Mouse (Mus musculus) right cerebral cortex, adult 18-20 months (tissue): ENCODE measurements around the gene Ptprk.
A peak's percentile ranks its signal among the peaks of the same experiment; 100 is the strongest.

Experiments used
- DNase-seq: peaks from one replicate; pipeline ENCODE4 v3.0.0; 2022; ENCODE audit warnings: mixed read lengths

Ptprk gene

DNA sequence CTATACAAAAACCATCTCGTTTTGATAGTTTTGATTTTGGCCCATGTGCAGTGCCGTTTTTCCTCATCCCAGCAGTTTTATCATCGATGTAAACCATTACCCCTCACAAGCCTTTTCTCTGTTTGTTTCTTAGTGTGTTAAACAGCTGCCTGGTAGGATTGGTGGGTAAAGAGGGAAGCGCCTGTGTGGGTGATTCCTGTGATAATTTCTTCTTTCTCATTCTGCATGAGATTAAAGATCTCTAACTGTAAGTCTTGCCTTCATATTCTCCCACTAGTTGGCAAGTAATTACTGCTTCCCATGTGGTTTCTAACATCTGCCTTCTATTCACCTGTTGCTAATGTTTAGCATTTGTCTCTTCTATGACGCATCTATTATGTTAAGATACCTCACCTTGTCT, 116.8 kb downstream of the Ptprk start:
- peak; percentile 17 for DNase-seq

GRCm38 (mm10) chr10:28193630-28194029, 119.0 kb downstream of the Ptprk start:
- DNase-seq, result no peak

DNA sequence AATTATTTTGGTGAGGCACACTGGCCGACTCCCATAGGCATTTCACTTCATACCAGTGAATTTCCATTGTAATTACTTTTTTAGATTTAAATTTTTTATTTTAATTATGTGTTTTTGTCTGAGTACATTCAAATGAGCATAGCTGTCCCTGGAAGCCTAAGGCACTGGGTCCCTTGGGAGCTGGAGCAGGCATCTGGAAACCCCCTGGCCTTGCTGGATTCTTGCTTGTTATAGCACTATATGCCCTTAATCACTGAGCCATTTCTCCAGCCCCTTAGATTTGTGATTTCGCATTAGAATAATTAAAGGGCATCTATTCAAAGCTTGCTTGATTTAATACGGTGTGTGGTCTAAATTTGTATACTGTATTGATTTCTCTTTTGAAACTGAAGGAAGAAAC, 126.0 kb downstream of the Ptprk start:
- DNase-seq, result no peak

- no peak for DNase-seq
Observed at GRCm38 (mm10) chr10:28209394-28209793, 134.8 kb downstream of the Ptprk start.

GRCm38 (mm10) chr10:28212083-28212482, 137.5 kb downstream of the Ptprk start:
- no peak for DNase-seq

GRCm38 (mm10) chr10:28215153-28215552, 140.5 kb downstream of the Ptprk start:
- DNase-seq, result no peak

- DNase-seq, result no peak
Observed at GRCm38 (mm10) chr10:28223602-28224001, 149.0 kb downstream of the Ptprk start.

GRCm38 (mm10) chr10:28224376-28224775, 149.8 kb downstream of the Ptprk start:
- no peak for DNase-seq

GRCm38 (mm10) chr10:28225536-28226075, 151.0 kb downstream of the Ptprk start:
- no peak for DNase-seq

DNA sequence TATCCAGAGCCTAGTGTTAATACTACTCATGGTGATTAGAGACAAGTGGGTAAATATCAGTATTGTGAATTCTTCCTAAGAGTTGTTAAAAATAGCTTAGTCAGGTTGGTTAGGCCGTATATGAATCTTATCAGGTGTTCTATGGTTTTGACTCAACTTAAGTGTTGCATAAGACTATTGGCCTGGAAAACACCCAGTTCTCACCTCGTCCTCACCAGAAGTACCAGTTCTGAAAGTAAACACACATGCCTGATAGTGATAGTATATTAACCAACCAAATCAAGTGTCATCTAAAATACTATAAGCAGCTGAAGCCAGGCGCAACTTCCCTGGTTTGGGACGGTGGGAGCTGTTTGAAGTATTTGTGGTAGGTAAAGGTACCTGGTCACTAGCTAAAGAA, 153.1 kb downstream of the Ptprk start:
- DNase-seq, result no peak

GRCm38 (mm10) chr10:28228208-28228607, 153.6 kb downstream of the Ptprk start:
- DNase-seq, result no peak

DNA sequence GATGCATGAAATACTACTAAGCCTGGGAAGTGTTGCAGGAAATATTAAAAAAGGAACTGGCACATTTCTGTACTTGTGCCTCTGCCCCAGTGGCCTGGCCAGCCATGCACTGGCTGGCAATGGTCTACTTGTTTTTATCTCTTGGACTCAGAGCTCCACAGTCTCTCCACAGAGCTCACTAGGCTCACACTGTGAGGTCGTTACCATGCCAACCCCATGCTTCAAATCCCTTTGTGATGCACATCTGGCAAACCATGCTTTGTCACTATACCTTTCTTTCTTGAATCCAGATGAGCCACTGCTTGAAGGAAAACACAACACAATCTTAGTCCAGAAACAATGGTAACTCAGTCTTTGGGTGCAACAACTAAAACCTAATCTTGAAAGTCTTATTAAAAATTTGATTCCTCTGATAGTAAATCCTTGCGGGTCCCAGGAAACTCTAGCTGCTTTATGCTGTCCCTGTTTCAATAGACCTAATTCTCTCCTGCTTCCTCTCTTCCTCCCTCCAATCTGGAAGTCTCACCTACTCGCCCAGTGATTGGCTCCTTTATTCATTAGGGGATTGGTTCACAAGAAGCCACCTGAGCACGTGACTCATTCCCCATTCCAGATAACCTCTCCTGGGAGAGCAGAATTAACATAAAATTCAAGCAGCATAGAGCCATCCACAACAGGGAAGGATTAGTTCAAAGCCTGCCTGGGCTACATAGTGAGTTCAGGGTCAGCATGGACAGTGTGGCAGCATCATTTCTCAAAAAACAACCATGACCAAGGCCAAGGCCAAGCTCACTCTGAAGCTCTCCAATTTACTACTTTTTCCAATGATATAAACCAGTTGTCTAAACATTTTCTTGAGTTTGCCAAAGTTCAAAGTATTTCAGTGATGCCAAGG, 157.9 kb downstream of the Ptprk start:
- DNase-seq, result no peak

DNA sequence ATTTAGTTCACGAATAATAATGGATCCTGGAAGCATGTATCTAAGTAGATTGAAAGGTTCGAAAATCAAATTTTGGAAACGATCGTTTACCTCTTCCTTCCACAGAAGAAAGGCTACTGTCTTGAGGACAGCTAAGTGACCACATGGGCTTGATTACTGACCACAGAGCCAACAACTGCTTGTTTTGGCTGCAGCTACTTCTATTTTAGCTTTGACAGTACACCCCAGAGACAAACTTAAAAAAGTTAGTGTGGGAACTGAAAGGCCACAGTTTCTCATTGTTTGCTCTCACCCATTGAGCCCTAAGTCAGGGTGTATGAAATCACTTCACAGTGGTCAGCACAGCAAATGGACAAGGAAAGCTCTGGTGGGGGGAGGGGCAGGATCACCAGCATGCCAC, 174.4 kb downstream of the Ptprk start:
- DNase-seq, result no peak

GRCm38 (mm10) chr10:28251385-28251784, 176.8 kb downstream of the Ptprk start:
- DNase-seq, result peak; percentile 5

- DNase-seq, result no peak
Observed at GRCm38 (mm10) chr10:28260651-28261050, 186.0 kb downstream of the Ptprk start.

DNA sequence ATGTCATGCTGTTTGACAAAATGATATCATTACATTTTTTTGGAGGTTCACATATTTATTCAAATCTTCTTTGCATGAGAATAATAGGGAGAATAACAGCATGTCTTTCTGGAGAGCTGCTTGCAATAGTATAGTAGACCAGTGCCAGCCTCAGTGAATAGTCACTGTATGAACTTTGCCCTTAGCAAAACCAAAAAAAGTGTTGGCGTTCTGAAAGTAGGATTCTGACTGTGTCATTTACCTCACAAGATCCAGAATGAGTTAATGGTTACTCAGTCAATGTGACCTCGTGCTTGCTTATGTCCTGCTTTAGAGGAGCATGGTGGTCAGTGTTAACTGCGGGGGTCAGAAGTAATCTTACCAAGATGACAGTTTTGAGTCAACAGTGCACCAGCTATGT, 187.5 kb downstream of the Ptprk start:
- DNase-seq, result no peak

GRCm38 (mm10) chr10:28263546-28263945, 188.9 kb downstream of the Ptprk start:
- DNase-seq, result no peak

GRCm38 (mm10) chr10:28270273-28270672, 195.7 kb downstream of the Ptprk start:
- no peak for DNase-seq

DNA sequence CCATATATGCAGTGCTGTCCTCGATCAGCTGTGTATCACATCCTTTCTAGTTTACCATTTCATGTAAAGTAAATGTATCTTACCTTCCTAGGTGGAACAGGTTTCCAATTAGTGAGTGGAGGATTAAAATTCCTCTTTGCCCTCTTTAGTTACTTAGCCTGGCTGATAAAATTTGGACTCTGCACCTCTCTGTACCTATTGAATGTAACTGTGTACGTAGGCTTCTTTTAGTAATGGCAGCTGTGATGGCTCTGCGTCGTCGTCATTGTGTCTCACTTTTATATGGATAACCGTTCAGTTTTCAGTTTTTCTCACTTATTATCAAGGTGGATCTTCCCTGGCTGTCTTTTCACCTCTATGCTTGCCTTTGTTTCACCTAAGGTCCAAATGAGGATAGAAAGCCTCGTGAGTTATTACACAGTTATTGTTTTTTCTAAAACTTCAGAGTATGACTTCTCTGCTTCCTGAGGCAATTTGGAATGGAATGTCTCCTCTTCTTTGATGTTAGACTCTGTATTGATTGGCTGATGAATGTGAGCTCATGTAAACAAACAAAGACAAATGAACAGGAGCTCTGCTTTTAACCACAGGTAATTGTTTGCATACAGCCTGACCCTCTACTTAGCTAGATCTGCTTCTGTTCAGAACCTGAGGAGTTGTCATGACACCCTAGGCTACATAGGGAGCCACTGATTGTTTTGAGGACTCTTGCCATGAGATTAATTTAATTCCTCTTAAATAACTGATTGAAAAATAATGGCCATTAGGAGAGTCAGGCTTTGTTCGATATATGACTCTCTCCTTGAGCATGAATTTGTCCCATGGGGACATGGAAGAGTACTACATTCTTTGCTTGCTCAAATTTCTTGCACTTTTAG, 197.3 kb downstream of the Ptprk start:
- no peak for DNase-seq

DNA sequence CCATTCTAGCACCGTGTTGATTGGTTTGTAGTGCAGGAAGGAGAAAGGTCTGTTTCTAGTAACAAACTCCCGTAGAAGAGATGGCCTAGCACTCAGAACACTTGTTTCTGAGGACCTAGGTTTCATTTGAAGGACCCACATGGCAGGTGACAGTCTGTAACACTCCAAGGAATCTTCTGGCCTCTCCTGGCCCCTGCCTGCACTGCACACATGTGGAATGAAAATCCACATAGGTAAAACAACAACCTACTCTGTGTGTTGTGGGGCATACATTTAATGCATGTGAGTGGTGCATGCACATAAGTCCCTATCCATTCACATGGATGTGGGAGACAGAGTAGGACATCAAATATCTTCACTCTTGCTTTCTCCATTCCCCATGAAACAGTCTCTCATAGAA, 204.1 kb downstream of the Ptprk start:
- no peak for DNase-seq

GRCm38 (mm10) chr10:28297531-28297930, 222.9 kb downstream of the Ptprk start:
- no peak for DNase-seq

GRCm38 (mm10) chr10:28299207-28299606, 224.6 kb downstream of the Ptprk start:
- DNase-seq, result no peak

- DNase-seq, result no peak
Observed at GRCm38 (mm10) chr10:28303856-28304255, 229.2 kb downstream of the Ptprk start.
